Mouse (Mus musculus): ENCODE results near the gene Wdfy3. TPM values are rescaled to one million over a fixed set of nuclear protein-coding genes. Genes with fewer than 3 reads are reported as not detected.
"Not testable (repeated sequence)": the region's sequence is repeated elsewhere in the genome, so short reads cannot be mapped to it uniquely, and the experiment has no call there.

The Wdfy3 gene
- 11.8 and 14.3 TPM in 2 replicates for polyA plus RNA-seq (2014; fragmentation: Nextera tagmentation; extraction: Ambion mirVana)

- peak within 1 kb of the TSS; percentile 96 for H3K9ac ChIP-seq (ENCODE audit: low read depth, low read length)
- H3K4me3 ChIP-seq (ENCODE audit: low read depth, low read length): peak within 1 kb of the TSS; percentile 87
- peak within 1 kb of the TSS; percentile 89 for H3K27ac ChIP-seq (ENCODE audit: low read depth, low read length)
- peak within 1 kb of the TSS; percentile 84 for H3K4me2 ChIP-seq
- ATAC-seq (replicated peaks; ENCODE audit: insufficient number of reproducible peaks, low FRiP score, low TSS enrichment): peak; percentile 89
- no peaks in the 10 kb centered on the region for H3K9me3 ChIP-seq (replicated peaks; ENCODE audit: control insufficient read depth, low read length)
- H3K4me1 ChIP-seq (ENCODE audit: control insufficient read depth, insufficient read depth, low read length): 0 out of 2 replicates have a peak, but pooled peaks cover 8% of the 10 kb centered on the region
- H3K36me3 ChIP-seq (ENCODE audit: control insufficient read depth, insufficient read depth, low read length): peaks cover 4% of the 10 kb centered on the region; the same call in 1 of the 2 replicates
- H3K27me3 ChIP-seq (ENCODE audit: control insufficient read depth, insufficient read depth, low read length): no peaks in the 10 kb centered on the region
- WGBS (ENCODE audit: insufficient replicate concordance): under 1% methylated on average over 35 of the region's 62 CpGs
These were observed at the start of gene Wdfy3 for GRCm38 (mm10) chr5:102069767-102070413. TSS of gene Wdfy3 (minus strand) at chr5:102069921.

DNA sequence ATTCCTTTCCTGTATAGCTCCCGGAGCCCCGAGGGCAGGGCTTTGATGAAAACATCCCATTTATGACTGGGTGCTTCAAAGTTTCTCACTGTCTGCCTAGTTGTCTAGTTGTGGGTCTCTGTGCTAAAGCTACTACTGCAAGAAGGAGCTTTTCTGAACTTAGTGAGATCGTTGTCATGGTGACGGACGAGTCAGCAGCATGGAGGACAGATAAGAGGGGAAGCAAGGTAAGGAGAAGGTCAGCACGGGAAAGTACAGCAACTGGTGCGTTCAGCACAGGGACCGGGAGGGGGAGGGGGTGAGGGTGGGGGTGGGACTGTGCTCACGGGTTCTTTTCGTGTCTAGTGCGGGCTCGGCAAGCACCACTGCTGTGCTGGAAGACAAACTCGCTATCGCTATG lies 43.3 kb upstream of the Wdfy3 start:
- Histone ChIP-seq H3K9ac (ENCODE audit: low read depth, low read length) (no peak overlapping the region), H3K4me3 (ENCODE audit: low read depth, low read length) (peak overlapping the region; percentile 22; the same call in 1 of the 2 replicates), H3K27me3 (ENCODE audit: control insufficient read depth, insufficient read depth, low read length) (no peaks in the 10 kb centered on the region), H3K27ac (ENCODE audit: low read depth, low read length) (no peak overlapping the region), H3K9me3 (replicated peaks; ENCODE audit: control insufficient read depth, low read length) (no peaks in the 10 kb centered on the region), H3K4me2 (peak overlapping the region; percentile 57), H3K4me1 (ENCODE audit: control insufficient read depth, insufficient read depth, low read length) (no peaks in the 10 kb centered on the region), H3K36me3 (ENCODE audit: control insufficient read depth, insufficient read depth, low read length) (no peaks in the 10 kb centered on the region)
- ATAC-seq (replicated peaks; ENCODE audit: insufficient number of reproducible peaks, low FRiP score, low TSS enrichment): 0 out of 2 replicates have a peak, but pooled peaks have one; percentile 31
- WGBS (ENCODE audit: insufficient replicate concordance): 29% methylated on average over 14 of the region's 14 CpGs

GRCm38 (mm10) chr5:102112034-102112433 lies 42.3 kb upstream of the Wdfy3 start:
- H3K4me1 ChIP-seq (ENCODE audit: control insufficient read depth, insufficient read depth, low read length): no peaks in the 10 kb centered on the region
- H3K4me2 ChIP-seq: no peak overlapping the region
- no peaks in the 10 kb centered on the region for H3K9me3 ChIP-seq (replicated peaks; ENCODE audit: control insufficient read depth, low read length)
- no peak for ATAC-seq (replicated peaks; ENCODE audit: insufficient number of reproducible peaks, low FRiP score, low TSS enrichment)
- H3K4me3 ChIP-seq (ENCODE audit: low read depth, low read length): no peak overlapping the region
- H3K27me3 ChIP-seq (ENCODE audit: control insufficient read depth, insufficient read depth, low read length): no peaks in the 10 kb centered on the region
- no peak overlapping the region for H3K9ac ChIP-seq (ENCODE audit: low read depth, low read length)
- H3K36me3 ChIP-seq (ENCODE audit: control insufficient read depth, insufficient read depth, low read length): no peaks in the 10 kb centered on the region
- no peak overlapping the region for H3K27ac ChIP-seq (ENCODE audit: low read depth, low read length)
- WGBS (ENCODE audit: insufficient replicate concordance): 61% methylated on average over 7 of the region's 7 CpGs

DNA sequence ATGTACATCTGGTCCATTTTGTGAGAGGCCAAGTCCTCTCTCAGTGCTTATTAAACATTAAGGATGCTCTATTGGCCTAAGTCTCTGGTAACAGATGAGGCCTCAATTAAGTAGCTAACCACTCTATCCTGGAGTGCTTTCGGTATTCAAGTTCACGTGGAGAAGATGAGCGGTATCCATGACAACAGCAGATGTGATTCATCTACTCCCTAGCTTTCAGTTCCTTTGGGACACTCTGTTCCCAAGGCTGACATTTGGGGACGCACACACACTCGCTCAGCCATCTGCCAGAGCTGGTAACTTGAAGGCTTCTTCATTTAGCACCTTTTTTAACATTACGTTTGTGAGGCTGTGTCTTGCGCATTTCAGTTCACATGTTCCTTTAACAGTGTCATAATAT lies 40.3 kb upstream of the Wdfy3 start:
- Histone ChIP-seq H3K4me1 (ENCODE audit: control insufficient read depth, insufficient read depth, low read length) (no peaks in the 10 kb centered on the region), H3K9me3 (replicated peaks; ENCODE audit: control insufficient read depth, low read length) (no peaks in the 10 kb centered on the region), H3K9ac (ENCODE audit: low read depth, low read length) (no peak overlapping the region), H3K4me3 (ENCODE audit: low read depth, low read length) (no peak overlapping the region), H3K36me3 (ENCODE audit: control insufficient read depth, insufficient read depth, low read length) (no peaks in the 10 kb centered on the region), H3K4me2 (no peak overlapping the region), H3K27ac (ENCODE audit: low read depth, low read length) (no peak overlapping the region), H3K27me3 (ENCODE audit: control insufficient read depth, insufficient read depth, low read length) (no peaks in the 10 kb centered on the region)
- WGBS (ENCODE audit: insufficient replicate concordance): 84% methylated on average over 7 of the region's 7 CpGs
- no peak for ATAC-seq (replicated peaks; ENCODE audit: insufficient number of reproducible peaks, low FRiP score, low TSS enrichment)

DNA sequence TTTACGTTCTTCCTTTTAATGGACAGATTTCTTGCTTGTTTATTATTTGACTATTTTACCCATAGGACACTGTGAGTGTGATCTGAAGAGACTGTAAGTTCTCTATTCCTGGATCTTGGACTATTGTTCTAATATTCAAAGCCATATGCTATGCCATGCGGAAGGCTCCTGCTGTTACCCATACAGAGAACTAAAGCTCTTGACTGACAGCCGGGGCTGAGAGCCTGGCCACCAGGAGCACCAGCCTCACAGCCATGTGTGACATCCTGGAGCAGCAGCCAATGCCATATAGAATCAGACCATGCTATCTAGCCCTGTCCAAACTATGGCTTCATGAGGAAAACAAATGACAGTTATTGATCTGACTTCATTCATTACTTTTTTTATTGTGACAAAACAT lies 36.2 kb upstream of the Wdfy3 start:
- no peak overlapping the region for H3K4me2 ChIP-seq
- H3K36me3 ChIP-seq (ENCODE audit: control insufficient read depth, insufficient read depth, low read length): no peaks in the 10 kb centered on the region
- H3K9me3 ChIP-seq (replicated peaks; ENCODE audit: control insufficient read depth, low read length): no peaks in the 10 kb centered on the region
- no peaks in the 10 kb centered on the region for H3K4me1 ChIP-seq (ENCODE audit: control insufficient read depth, insufficient read depth, low read length)
- H3K4me3 ChIP-seq (ENCODE audit: low read depth, low read length): no peak overlapping the region
- ATAC-seq (replicated peaks; ENCODE audit: insufficient number of reproducible peaks, low FRiP score, low TSS enrichment): no peak
- WGBS (ENCODE audit: insufficient replicate concordance): 69% methylated on average over 3 of the region's 3 CpGs
- no peaks in the 10 kb centered on the region for H3K27me3 ChIP-seq (ENCODE audit: control insufficient read depth, insufficient read depth, low read length)
- H3K27ac ChIP-seq (ENCODE audit: low read depth, low read length): no peak overlapping the region
- H3K9ac ChIP-seq (ENCODE audit: low read depth, low read length): no peak overlapping the region

- not testable (repeated sequence) for H3K4me1 ChIP-seq (ENCODE audit: control insufficient read depth, insufficient read depth, low read length); H3K36me3 ChIP-seq (ENCODE audit: control insufficient read depth, insufficient read depth, low read length); ATAC-seq (replicated peaks; ENCODE audit: insufficient number of reproducible peaks, low FRiP score, low TSS enrichment); H3K9ac ChIP-seq (ENCODE audit: low read depth, low read length); H3K27ac ChIP-seq (ENCODE audit: low read depth, low read length); H3K27me3 ChIP-seq (ENCODE audit: control insufficient read depth, insufficient read depth, low read length); H3K4me2 ChIP-seq; H3K9me3 ChIP-seq (replicated peaks; ENCODE audit: control insufficient read depth, low read length); H3K4me3 ChIP-seq (ENCODE audit: low read depth, low read length)
- 68% methylated on average over 1 of the region's 1 CpGs for WGBS (ENCODE audit: insufficient replicate concordance)
These were observed 32.1 kb upstream of the Wdfy3 start for GRCm38 (mm10) chr5:102101815-102102214.

- Histone ChIP-seq H3K27ac (ENCODE audit: low read depth, low read length) (no peak overlapping the region), H3K9me3 (replicated peaks; ENCODE audit: control insufficient read depth, low read length) (no peaks in the 10 kb centered on the region; the same call in 1 of the 2 replicates), H3K4me3 (ENCODE audit: low read depth, low read length) (no peak overlapping the region), H3K36me3 (ENCODE audit: control insufficient read depth, insufficient read depth, low read length) (no peaks in the 10 kb centered on the region), H3K27me3 (ENCODE audit: control insufficient read depth, insufficient read depth, low read length) (no peaks in the 10 kb centered on the region), H3K4me1 (ENCODE audit: control insufficient read depth, insufficient read depth, low read length) (no peaks in the 10 kb centered on the region), H3K4me2 (no peak overlapping the region), H3K9ac (ENCODE audit: low read depth, low read length) (no peak overlapping the region)
- 79% methylated on average over 21 of the region's 21 CpGs for WGBS (ENCODE audit: insufficient replicate concordance)
- ATAC-seq (replicated peaks; ENCODE audit: insufficient number of reproducible peaks, low FRiP score, low TSS enrichment): no peak
These were observed 30.8 kb upstream of the Wdfy3 start for GRCm38 (mm10) chr5:102100246-102101241.

GRCm38 (mm10) chr5:102095576-102095975 lies 25.9 kb upstream of the Wdfy3 start:
- Histone ChIP-seq H3K27ac (ENCODE audit: low read depth, low read length) (no peak overlapping the region), H3K4me1 (ENCODE audit: control insufficient read depth, insufficient read depth, low read length) (no peaks in the 10 kb centered on the region), H3K4me2 (no peak overlapping the region), H3K9me3 (replicated peaks; ENCODE audit: control insufficient read depth, low read length) (no peaks in the 10 kb centered on the region; the same call in 1 of the 2 replicates), H3K36me3 (ENCODE audit: control insufficient read depth, insufficient read depth, low read length) (no peaks in the 10 kb centered on the region), H3K4me3 (ENCODE audit: low read depth, low read length) (no peak overlapping the region), H3K9ac (ENCODE audit: low read depth, low read length) (no peak overlapping the region), H3K27me3 (ENCODE audit: control insufficient read depth, insufficient read depth, low read length) (no peaks in the 10 kb centered on the region)
- WGBS (ENCODE audit: insufficient replicate concordance): 76% methylated on average over 4 of the region's 4 CpGs
- ATAC-seq (replicated peaks; ENCODE audit: insufficient number of reproducible peaks, low FRiP score, low TSS enrichment): no peak

All from heart, embryonic 11.5 days (tissue).